Mouse (Mus musculus): Measurements from ENCODE around the gene Evc2. TPM values are rescaled to one million over a fixed set of nuclear protein-coding genes. Genes with fewer than 3 reads are reported as not detected.

Gene Evc2
- polyA plus RNA-seq, 1 experiment from 2014 or later, result 7.7 TPM

DNA sequence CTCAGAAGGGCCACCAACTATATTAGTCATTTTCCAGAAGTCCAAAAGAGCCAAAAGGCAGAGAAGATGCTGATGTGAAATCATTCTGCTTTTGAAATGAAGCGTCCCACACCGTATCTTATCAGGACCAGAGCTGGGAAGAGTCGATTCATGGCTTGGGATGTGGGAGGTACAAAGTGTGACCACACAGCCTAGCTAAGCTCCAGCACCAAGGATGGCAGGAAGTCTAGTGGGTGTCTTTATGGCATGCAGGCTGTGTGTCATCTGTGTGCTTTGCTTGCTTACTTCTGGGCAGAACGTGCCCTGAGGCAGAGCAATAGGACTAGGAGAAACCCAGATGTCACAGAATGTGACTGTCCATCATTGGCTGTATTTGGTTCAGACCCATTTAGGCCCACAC, 17.5 kb upstream of the Evc2 start:
- Histone ChIP-seq H3K4me1 (replicated peaks; ENCODE audit: control insufficient read depth, insufficient read depth, low read length) (no peaks in the 10 kb centered on the region), H3K27ac (ENCODE audit: low read depth, low read length) (no peak overlapping the region), H3K9me3 (ENCODE audit: control insufficient read depth, low read length) (no peaks in the 10 kb centered on the region), H3K36me3 (ENCODE audit: control insufficient read depth, insufficient read depth, low read length) (no peaks in the 10 kb centered on the region), H3K27me3 (ENCODE audit: control insufficient read depth, insufficient read depth, low read length) (no peaks in the 10 kb centered on the region), H3K4me3 (ENCODE audit: low read depth, low read length) (no peak overlapping the region), H3K9ac (ENCODE audit: low read depth, low read length) (no peak overlapping the region), H3K4me2 (replicated peaks; ENCODE audit: low read depth, low read length) (no peak overlapping the region)
- ATAC-seq (ENCODE audit: low FRiP score) (no peak), DNase-seq (ENCODE audit: low spot score) (no peak)
- 98% methylated on average over 4 of the region's 4 CpGs for WGBS

DNA sequence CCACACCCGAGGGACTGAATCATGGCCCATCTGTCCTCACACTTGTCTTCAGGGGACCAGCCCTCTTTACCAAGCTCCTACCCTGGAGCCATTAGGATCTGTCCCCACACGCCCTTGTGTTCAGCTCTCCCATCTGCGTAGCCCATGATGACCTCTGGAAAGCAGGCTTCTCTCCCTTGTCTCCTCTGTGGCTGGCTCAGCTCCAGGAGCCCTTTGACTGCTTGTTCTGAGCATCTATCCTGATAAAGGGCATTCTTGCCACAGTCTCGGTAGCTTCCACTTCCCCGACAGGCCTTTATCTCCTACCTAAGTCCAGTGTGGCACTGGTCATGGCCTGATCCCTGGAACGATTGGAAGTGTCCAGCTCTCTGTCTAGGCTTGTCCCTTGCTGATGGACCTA, 11.6 kb upstream of the Evc2 start:
- 94% methylated on average over 6 of the region's 6 CpGs for WGBS
- H3K36me3 ChIP-seq (ENCODE audit: control insufficient read depth, insufficient read depth, low read length), result 0 out of 2 replicates have a peak, but pooled peaks cover 2% of the 10 kb centered on the region
- H3K27me3 ChIP-seq (ENCODE audit: control insufficient read depth, insufficient read depth, low read length), result no peaks in the 10 kb centered on the region
- H3K4me3 ChIP-seq (ENCODE audit: low read depth, low read length), result no peak overlapping the region
- H3K4me1 ChIP-seq (replicated peaks; ENCODE audit: control insufficient read depth, insufficient read depth, low read length), result no peaks in the 10 kb centered on the region
- no peak overlapping the region for H3K9ac ChIP-seq (ENCODE audit: low read depth, low read length)
- ATAC-seq (ENCODE audit: low FRiP score) (no peak), DNase-seq (ENCODE audit: low spot score) (no peak)
- H3K9me3 ChIP-seq (ENCODE audit: control insufficient read depth, low read length), result no peaks in the 10 kb centered on the region
- H3K4me2 ChIP-seq (replicated peaks; ENCODE audit: low read depth, low read length), result no peak overlapping the region
- H3K27ac ChIP-seq (ENCODE audit: low read depth, low read length), result no peak overlapping the region

DNA sequence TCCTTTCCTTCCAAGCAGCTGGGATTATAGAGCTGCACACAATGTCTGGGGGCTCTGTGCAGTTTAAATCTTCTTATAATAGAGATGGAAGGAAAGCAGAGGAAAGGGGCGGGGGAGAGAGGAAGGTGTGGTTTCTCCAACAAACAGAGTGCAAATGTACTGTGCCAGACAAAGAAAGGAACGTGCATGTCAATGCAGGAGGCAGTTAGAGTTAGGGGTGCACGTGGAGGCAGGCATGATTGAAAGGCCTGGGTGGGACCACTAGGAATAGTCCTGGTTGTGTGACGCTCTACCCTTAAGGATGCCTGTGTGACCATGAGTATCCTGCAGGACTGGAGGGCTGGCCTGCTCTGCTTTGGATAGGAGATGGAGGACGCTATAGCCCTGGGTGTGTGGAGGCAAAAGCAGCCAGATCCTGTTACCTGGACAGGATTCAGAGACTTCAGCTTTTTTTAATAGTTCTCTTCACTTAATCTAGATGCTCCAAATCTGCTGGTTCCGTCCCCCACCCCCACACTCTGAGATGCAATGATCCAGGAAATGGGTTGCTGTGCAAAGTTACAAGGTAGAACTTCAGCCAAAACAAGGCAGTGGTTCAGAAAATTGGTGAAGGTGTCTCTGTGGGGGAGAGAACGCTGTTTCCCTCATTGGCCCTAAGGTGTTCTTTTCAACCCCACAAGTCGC, 7.7 kb upstream of the Evc2 start:
- H3K4me2 ChIP-seq (replicated peaks; ENCODE audit: low read depth, low read length), result no peak overlapping the region
- 0 out of 2 replicates have a peak, but pooled peaks cover 2% of the 10 kb centered on the region for H3K36me3 ChIP-seq (ENCODE audit: control insufficient read depth, insufficient read depth, low read length)
- 88% methylated on average over 8 of the region's 8 CpGs for WGBS
- no peak overlapping the region for H3K27ac ChIP-seq (ENCODE audit: low read depth, low read length)
- ATAC-seq (ENCODE audit: low FRiP score) (no peak), DNase-seq (ENCODE audit: low spot score) (no peak)
- H3K9ac ChIP-seq (ENCODE audit: low read depth, low read length), result no peak overlapping the region
- no peaks in the 10 kb centered on the region for H3K27me3 ChIP-seq (ENCODE audit: control insufficient read depth, insufficient read depth, low read length)
- no peaks in the 10 kb centered on the region for H3K9me3 ChIP-seq (ENCODE audit: control insufficient read depth, low read length)
- H3K4me3 ChIP-seq (ENCODE audit: low read depth, low read length), result no peak overlapping the region
- no peaks in the 10 kb centered on the region for H3K4me1 ChIP-seq (replicated peaks; ENCODE audit: control insufficient read depth, insufficient read depth, low read length)

DNA sequence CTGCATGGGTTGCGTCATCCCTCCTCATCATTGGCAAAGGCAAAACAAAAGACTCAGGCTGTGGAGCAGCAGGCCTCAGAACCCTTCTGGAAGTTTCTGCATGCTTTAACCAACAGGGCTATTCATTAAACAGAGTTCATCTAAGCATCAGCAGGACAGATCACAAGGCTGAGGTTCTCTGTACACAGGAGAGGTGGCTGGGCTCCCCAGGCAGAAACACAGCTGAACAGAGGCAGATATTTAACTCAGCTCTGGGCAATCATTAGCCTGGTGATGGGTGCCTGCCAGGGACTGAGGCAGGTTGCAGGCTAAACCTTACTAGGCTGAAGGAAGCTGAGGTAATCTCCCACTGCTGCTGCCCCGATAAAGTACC, 7.2 kb upstream of the Evc2 start:
- ATAC-seq (ENCODE audit: low FRiP score), result no peak
- WGBS, result 84% methylated on average over 2 of the region's 2 CpGs
- Histone ChIP-seq H3K4me1 (replicated peaks; ENCODE audit: control insufficient read depth, insufficient read depth, low read length) (no peaks in the 10 kb centered on the region; the same call in 1 of the 2 replicates), H3K27me3 (ENCODE audit: control insufficient read depth, insufficient read depth, low read length) (no peaks in the 10 kb centered on the region), H3K9me3 (ENCODE audit: control insufficient read depth, low read length) (no peaks in the 10 kb centered on the region), H3K4me2 (replicated peaks; ENCODE audit: low read depth, low read length) (no peak overlapping the region), H3K36me3 (ENCODE audit: control insufficient read depth, insufficient read depth, low read length) (no peaks in the 10 kb centered on the region), H3K27ac (ENCODE audit: low read depth, low read length) (no peak overlapping the region), H3K4me3 (ENCODE audit: low read depth, low read length) (no peak overlapping the region), H3K9ac (ENCODE audit: low read depth, low read length) (no peak overlapping the region)
- DNase-seq (ENCODE audit: low spot score), result no peak

DNA sequence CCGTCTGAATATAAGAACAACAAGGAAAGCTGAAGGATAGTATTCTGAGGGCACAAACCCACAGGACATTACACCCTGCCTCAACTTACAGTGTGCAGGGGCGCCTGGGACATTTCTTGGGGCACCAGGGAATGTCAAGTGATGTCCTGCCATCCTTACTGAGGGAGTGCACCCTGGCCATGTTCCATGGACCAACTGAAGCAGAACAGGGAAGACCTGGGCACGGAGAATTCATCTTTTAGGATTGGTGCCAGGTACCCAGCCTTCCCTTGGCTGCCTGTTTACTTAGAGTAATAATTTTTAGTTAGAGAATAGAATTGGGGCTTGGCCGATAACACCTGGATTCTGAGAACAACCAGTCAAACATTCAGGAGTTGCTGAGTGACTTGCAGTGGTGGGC, 6.2 kb upstream of the Evc2 start:
- whole genome bisulfite sequencing, result 78% methylated on average over 4 of the region's 4 CpGs
- Histone ChIP-seq H3K4me3 (ENCODE audit: low read depth, low read length) (no peak overlapping the region), H3K9me3 (ENCODE audit: control insufficient read depth, low read length) (no peaks in the 10 kb centered on the region), H3K9ac (ENCODE audit: low read depth, low read length) (no peak overlapping the region), H3K4me2 (replicated peaks; ENCODE audit: low read depth, low read length) (no peak overlapping the region), H3K36me3 (ENCODE audit: control insufficient read depth, insufficient read depth, low read length) (no peaks in the 10 kb centered on the region), H3K27me3 (ENCODE audit: control insufficient read depth, insufficient read depth, low read length) (no peaks in the 10 kb centered on the region), H3K4me1 (replicated peaks; ENCODE audit: control insufficient read depth, insufficient read depth, low read length) (peaks cover 3% of the 10 kb centered on the region; the same call in 1 of the 2 replicates), H3K27ac (ENCODE audit: low read depth, low read length) (no peak overlapping the region)
- ATAC-seq (ENCODE audit: low FRiP score) (no peak), DNase-seq (ENCODE audit: low spot score) (no peak)

DNA sequence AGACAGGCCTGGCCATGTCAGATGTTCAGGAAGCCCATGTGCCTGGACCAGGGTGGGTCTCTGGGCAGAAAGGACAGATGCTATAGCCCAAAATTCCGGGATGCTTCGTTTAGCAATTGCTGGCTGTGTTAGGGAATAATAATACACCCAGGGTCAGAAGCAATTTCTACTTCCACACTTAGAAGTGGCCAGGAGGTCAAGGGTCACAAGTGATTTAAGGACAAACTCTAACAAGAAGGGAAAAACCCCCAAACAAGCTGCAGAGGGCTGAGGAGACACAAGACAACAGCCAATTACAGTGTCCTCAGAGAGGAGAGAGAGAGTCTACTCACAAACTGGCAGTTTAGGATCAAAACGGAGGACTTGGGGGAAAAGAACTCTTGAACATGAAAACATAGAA, 3.2 kb upstream of the Evc2 start:
- ATAC-seq (ENCODE audit: low FRiP score), result no peak
- WGBS, result 71% methylated on average over 3 of the region's 3 CpGs

DNA sequence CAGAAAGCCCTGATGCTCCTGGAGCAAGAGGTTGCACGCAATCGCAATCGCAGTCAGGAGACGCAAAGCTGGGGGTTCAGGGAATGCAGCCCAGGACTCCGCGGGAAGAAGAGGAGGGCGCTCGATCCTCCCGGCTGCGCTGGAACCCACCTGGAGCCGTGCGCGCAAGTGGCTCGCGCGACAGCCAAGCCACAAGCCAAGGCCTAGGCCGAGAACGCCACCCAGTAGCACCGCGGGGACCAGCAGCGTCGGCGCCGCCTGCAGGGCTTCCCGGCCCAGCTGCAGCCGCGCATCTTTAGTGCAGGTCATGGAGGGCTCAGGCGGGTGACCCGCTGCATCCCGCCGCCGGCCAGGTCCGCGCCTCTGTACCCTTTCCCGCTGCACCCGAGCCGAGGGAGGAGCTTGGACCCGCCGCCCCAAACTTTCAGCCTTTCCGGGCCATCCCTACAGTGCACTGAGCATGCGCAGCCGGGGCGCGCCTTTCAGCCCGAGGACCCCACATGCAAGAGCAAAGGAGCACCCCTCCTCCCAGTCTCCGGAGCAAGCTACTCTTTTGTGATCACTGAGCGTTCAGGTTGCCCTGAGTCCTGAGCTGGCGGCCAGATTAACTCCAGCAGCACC, 1.7 kb upstream of the Evc2 start, which contains the start of gene Evc:
Evc (minus strand) TSS at position 410 of the 621 bp plus-strand sequence.
- Histone ChIP-seq H3K27ac (ENCODE audit: low read depth, low read length) (no peak within 1 kb of the TSS), H3K4me1 (replicated peaks; ENCODE audit: control insufficient read depth, insufficient read depth, low read length) (peaks cover 10% of the 10 kb centered on the region), H3K36me3 (ENCODE audit: control insufficient read depth, insufficient read depth, low read length) (no peaks in the 10 kb centered on the region; the same call in 1 of the 2 replicates), H3K9me3 (ENCODE audit: control insufficient read depth, low read length) (no peaks in the 10 kb centered on the region), H3K4me3 (ENCODE audit: low read depth, low read length) (peak within 1 kb of the TSS; percentile 60), H3K9ac (ENCODE audit: low read depth, low read length) (peak within 1 kb of the TSS; percentile 74), H3K27me3 (ENCODE audit: control insufficient read depth, insufficient read depth, low read length) (no peaks in the 10 kb centered on the region), H3K4me2 (replicated peaks; ENCODE audit: low read depth, low read length) (peak within 1 kb of the TSS; percentile 94)
- ATAC-seq (ENCODE audit: low FRiP score), result peak; percentile 73
- DNase-seq (ENCODE audit: low spot score), result peak; percentile 86
- WGBS, result under 1% methylated on average over 47 of the region's 48 CpGs

More for the DNA sequence above, 3.2 kb upstream of the Evc2 start:
- H3K4me2 ChIP-seq (replicated peaks; ENCODE audit: low read depth, low read length), result no peak overlapping the region
- peaks cover 10% of the 10 kb centered on the region for H3K4me1 ChIP-seq (replicated peaks; ENCODE audit: control insufficient read depth, insufficient read depth, low read length)
- DNase-seq (ENCODE audit: low spot score), result no peak
- H3K36me3 ChIP-seq (ENCODE audit: control insufficient read depth, insufficient read depth, low read length), result no peaks in the 10 kb centered on the region
- no peaks in the 10 kb centered on the region for H3K27me3 ChIP-seq (ENCODE audit: control insufficient read depth, insufficient read depth, low read length)
- no peaks in the 10 kb centered on the region for H3K9me3 ChIP-seq (ENCODE audit: control insufficient read depth, low read length)
- H3K27ac ChIP-seq (ENCODE audit: low read depth, low read length), result no peak overlapping the region
- H3K4me3 ChIP-seq (ENCODE audit: low read depth, low read length), result no peak overlapping the region
- no peak overlapping the region for H3K9ac ChIP-seq (ENCODE audit: low read depth, low read length)

DNA sequence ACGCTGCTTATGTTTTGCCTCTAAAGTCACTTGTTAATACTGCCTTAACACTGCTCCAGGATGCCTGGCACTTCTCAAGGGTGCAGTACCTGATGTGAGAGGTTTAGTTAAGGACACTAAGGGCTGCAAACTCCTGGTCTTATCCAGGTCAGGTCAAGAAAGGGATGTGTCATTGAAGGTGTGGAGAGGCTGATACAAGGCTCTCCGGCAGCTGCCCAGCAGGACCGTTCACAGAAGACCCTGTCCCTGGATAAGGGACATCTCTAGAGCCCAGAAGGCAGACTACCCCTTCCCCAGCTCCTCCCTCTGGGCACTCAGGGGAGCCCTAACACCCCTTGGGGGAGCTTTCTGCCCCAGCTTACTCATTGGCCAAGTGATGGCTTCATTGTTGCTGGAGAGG, 603 bp upstream of the Evc2 start:
- H3K27me3 ChIP-seq (ENCODE audit: control insufficient read depth, insufficient read depth, low read length), result no peaks in the 10 kb centered on the region
- no peaks in the 10 kb centered on the region for H3K9me3 ChIP-seq (ENCODE audit: control insufficient read depth, low read length)
- no peak for ATAC-seq (ENCODE audit: low FRiP score)
- peak overlapping the region; percentile 71; the same call in 1 of the 2 replicates for H3K9ac ChIP-seq (ENCODE audit: low read depth, low read length)
- no peak overlapping the region for H3K4me3 ChIP-seq (ENCODE audit: low read depth, low read length)
- peak overlapping the region; percentile 84; the same call in 1 of the 2 replicates for H3K4me2 ChIP-seq (replicated peaks; ENCODE audit: low read depth, low read length)
- H3K27ac ChIP-seq (ENCODE audit: low read depth, low read length), result no peak overlapping the region
- no peak for DNase-seq (ENCODE audit: low spot score)
- no peaks in the 10 kb centered on the region; the same call in 1 of the 2 replicates for H3K36me3 ChIP-seq (ENCODE audit: control insufficient read depth, insufficient read depth, low read length)
- peaks cover 10% of the 10 kb centered on the region for H3K4me1 ChIP-seq (replicated peaks; ENCODE audit: control insufficient read depth, insufficient read depth, low read length)
- 69% methylated on average over 3 of the region's 3 CpGs for WGBS

DNA sequence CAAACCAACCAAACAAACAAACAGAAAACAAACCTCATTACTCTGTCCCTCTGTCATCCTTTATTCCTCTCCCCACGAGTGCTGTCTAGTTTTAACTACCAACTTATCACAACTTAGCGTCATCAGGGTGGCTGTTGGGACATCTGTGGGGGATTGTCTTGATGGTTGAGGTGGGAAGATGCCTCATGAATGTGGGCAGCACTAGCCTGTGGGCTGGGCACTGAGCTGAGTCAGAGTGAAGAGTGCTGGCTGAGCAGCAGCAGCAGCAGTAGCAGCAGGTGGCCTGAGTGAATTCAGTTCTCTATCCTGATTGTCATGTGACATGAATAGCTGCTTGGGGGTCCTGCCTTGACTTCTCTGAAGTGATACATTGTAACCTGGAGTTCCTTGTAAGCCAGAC, 5.7 kb downstream of the Evc2 start:
- H3K36me3 ChIP-seq (ENCODE audit: control insufficient read depth, insufficient read depth, low read length), result no peaks in the 10 kb centered on the region; the same call in 1 of the 2 replicates
- H3K4me3 ChIP-seq (ENCODE audit: low read depth, low read length), result no peak overlapping the region
- no peak overlapping the region for H3K9ac ChIP-seq (ENCODE audit: low read depth, low read length)
- no peak for DNase-seq (ENCODE audit: low spot score)
- no peak overlapping the region for H3K27ac ChIP-seq (ENCODE audit: low read depth, low read length)
- no peak overlapping the region for H3K4me2 ChIP-seq (replicated peaks; ENCODE audit: low read depth, low read length)
- no peaks in the 10 kb centered on the region for H3K9me3 ChIP-seq (ENCODE audit: control insufficient read depth, low read length)
- H3K27me3 ChIP-seq (ENCODE audit: control insufficient read depth, insufficient read depth, low read length), result no peaks in the 10 kb centered on the region
- WGBS, result 90% methylated on average over 2 of the region's 2 CpGs
- ATAC-seq (ENCODE audit: low FRiP score), result no peak
- no peaks in the 10 kb centered on the region; the same call in 1 of the 2 replicates for H3K4me1 ChIP-seq (replicated peaks; ENCODE audit: control insufficient read depth, insufficient read depth, low read length)
